Mouse (Mus musculus): Measurements from ENCODE around the gene Fbxo3.
"Not testable (repeated sequence)": the region's sequence is repeated elsewhere in the genome, so short reads cannot be mapped to it uniquely, and the experiment has no call there.

Gene Fbxo3

GRCm38 (mm10) chr2:104027458-104028138 lies at the start of gene Fbxo3:
TSS of gene Fbxo3 (plus strand) at chr2:104027721.
- peak; percentile 93 for DNase-seq (ENCODE audit: extremely low spot score)

GRCm38 (mm10) chr2:103982250-103982649 lies 45.3 kb upstream of the Fbxo3 start:
- peak; percentile 72 for DNase-seq (ENCODE audit: extremely low spot score)

GRCm38 (mm10) chr2:103983146-103983545 lies 44.4 kb upstream of the Fbxo3 start:
- no peak for DNase-seq (ENCODE audit: extremely low spot score)

GRCm38 (mm10) chr2:103987595-103987994 lies 39.9 kb upstream of the Fbxo3 start:
- DNase-seq (ENCODE audit: extremely low spot score): not testable (repeated sequence)

GRCm38 (mm10) chr2:103989724-103990123 lies 37.8 kb upstream of the Fbxo3 start:
- DNase-seq (ENCODE audit: extremely low spot score): no peak

- no peak for DNase-seq (ENCODE audit: extremely low spot score)
Measured at GRCm38 (mm10) chr2:103991303-103991702, 36.2 kb upstream of the Fbxo3 start.

- no peak for DNase-seq (ENCODE audit: extremely low spot score)
Measured at GRCm38 (mm10) chr2:103992162-103992561, 35.4 kb upstream of the Fbxo3 start.

- DNase-seq (ENCODE audit: extremely low spot score): no peak
Measured at GRCm38 (mm10) chr2:103992618-103993332, 34.7 kb upstream of the Fbxo3 start.

- no peak for DNase-seq (ENCODE audit: extremely low spot score)
Measured at GRCm38 (mm10) chr2:104001076-104001475, 26.4 kb upstream of the Fbxo3 start.

GRCm38 (mm10) chr2:104001861-104002260 lies 25.7 kb upstream of the Fbxo3 start:
- DNase-seq (ENCODE audit: extremely low spot score): no peak

GRCm38 (mm10) chr2:104002711-104003413 lies 24.7 kb upstream of the Fbxo3 start:
- peak; percentile 48 for DNase-seq (ENCODE audit: extremely low spot score)

GRCm38 (mm10) chr2:104007793-104008519 lies 19.6 kb upstream of the Fbxo3 start:
- DNase-seq (ENCODE audit: extremely low spot score): no peak

- DNase-seq (ENCODE audit: extremely low spot score): not testable (repeated sequence)
Measured at GRCm38 (mm10) chr2:104008853-104009252, 18.7 kb upstream of the Fbxo3 start.

- no peak for DNase-seq (ENCODE audit: extremely low spot score)
Measured at GRCm38 (mm10) chr2:104023096-104023495, 4.4 kb upstream of the Fbxo3 start.

GRCm38 (mm10) chr2:104024656-104025055 lies 2.9 kb upstream of the Fbxo3 start:
- no peak for DNase-seq (ENCODE audit: extremely low spot score)

- peak; percentile 3 for DNase-seq (ENCODE audit: extremely low spot score)
Measured at GRCm38 (mm10) chr2:104028139-104028723, 710 bp downstream of the Fbxo3 start, which contains the start of gene 4931422A03Rik. TSS of gene 4931422A03Rik (minus strand) at chr2:104028361.

- no peak for DNase-seq (ENCODE audit: extremely low spot score)
Measured at GRCm38 (mm10) chr2:104029074-104029473, 1.6 kb downstream of the Fbxo3 start.

GRCm38 (mm10) chr2:104030381-104030780 lies 2.9 kb downstream of the Fbxo3 start:
- DNase-seq (ENCODE audit: extremely low spot score): no peak

GRCm38 (mm10) chr2:104032056-104032455 lies 4.5 kb downstream of the Fbxo3 start:
- DNase-seq (ENCODE audit: extremely low spot score): no peak

- DNase-seq (ENCODE audit: extremely low spot score): peak; percentile 72
Measured at GRCm38 (mm10) chr2:104034832-104035472, 7.4 kb downstream of the Fbxo3 start.

GRCm38 (mm10) chr2:104035595-104035994 lies 8.1 kb downstream of the Fbxo3 start:
- DNase-seq (ENCODE audit: extremely low spot score): no peak

Data from embryo, embryonic 9.5 days (tissue).